Mouse (Mus musculus): ENCODE results near the gene Nmnat3.

DNA sequence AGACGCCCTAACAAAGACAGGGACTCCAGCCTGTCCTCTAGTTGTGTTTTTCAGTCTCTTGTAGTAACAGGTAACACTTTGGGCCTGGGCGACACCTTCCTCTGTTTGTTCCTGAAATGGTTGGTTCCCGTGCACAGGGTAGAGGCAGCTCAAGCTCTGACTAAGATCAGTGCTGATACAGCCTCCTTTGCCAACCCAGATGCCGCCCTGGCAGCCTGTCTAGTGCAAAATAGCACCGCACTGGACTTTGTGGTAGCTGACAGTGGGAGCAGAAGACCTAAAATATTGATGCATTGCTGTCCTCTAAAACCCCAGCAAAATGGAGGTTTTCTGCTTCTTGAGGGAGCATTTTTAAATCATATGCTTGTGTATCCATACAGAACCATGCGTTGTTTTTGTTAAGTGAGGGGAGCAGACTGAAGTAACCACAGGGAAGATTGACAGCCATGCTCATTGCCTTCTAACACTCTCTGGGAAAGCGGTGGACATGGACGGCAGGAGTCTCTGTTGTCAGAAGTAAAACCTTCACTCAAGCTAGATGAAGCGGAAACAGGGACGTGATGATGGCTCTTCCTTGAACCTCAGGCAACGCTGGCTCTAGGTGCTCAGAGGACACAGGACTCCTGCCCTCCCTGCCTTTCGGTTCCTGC is 24.2 kb downstream of the Nmnat3 start:
- TF ChIP-seq HCFC1 (IDR thresholded peaks at IDR 0.05; ENCODE audit: borderline replicate concordance, insufficient read depth, low read length) (no peak), ZNF384 (IDR thresholded peaks at IDR 0.05; ENCODE audit: low read depth, low read length) (no peak), ZC3H11A (IDR thresholded peaks at IDR 0.05; ENCODE audit: borderline replicate concordance, low read depth, low read length) (no peak), MAFK (IDR thresholded peaks at IDR 0.05; ENCODE audit: insufficient read depth, low read depth, low read length) (no peak)
